Mouse (Mus musculus): ENCODE data around the gene Gm10840. TPM values are rescaled to one million over a fixed set of nuclear protein-coding genes. Genes with fewer than 3 reads are reported as not detected.

Gm10840 gene
- polyA plus RNA-seq, 1 experiment from 2014 or later: not detected

GRCm38 (mm10) chr11:106202123-106202465 lies 41.4 kb downstream of the Gm10840 start, which contains the start of gene Strada:
Strada (minus strand) TSS chr11:106202168.
- Histone ChIP-seq H3K9me3 (ENCODE audit: control insufficient read depth, low read length) (no peaks in the 10 kb centered on the region), H3K4me1 (replicated peaks; ENCODE audit: control insufficient read depth, insufficient read depth, low read length) (no peaks in the 10 kb centered on the region), H3K4me3 (ENCODE audit: low read length) (no peak within 1 kb of the TSS), H3K27me3 (ENCODE audit: control insufficient read depth, insufficient read depth, low read depth, low read length) (no peaks in the 10 kb centered on the region), H3K9ac (ENCODE audit: low read length) (no peak within 1 kb of the TSS), H3K4me2 (ENCODE audit: low read depth, low read length) (no peak within 1 kb of the TSS), H3K27ac (ENCODE audit: low read length) (no peak within 1 kb of the TSS), H3K36me3 (ENCODE audit: control insufficient read depth, insufficient read depth, low read length) (peaks cover 61% of the 10 kb centered on the region)
- 74% methylated on average over 5 of the region's 5 CpGs for WGBS
- no peak for ATAC-seq (ENCODE audit: low read depth)

Other genes with a start within 250 kb of the Gm10840 start
- 41.9 and 44.6 TPM in 2 replicates for gene Cyb561, start 207.5 kb upstream of the Gm10840 start, polyA plus RNA-seq (2015; fragmentation: Nextera tagmentation; extraction: Ambion mirVana)
- gene Ace, start 192.9 kb upstream of the Gm10840 start, polyA plus RNA-seq (2015; fragmentation: Nextera tagmentation; extraction: Ambion mirVana): 16.2 and 17.9 TPM in 2 replicates
- 0.34 and 0.45 TPM in 2 replicates for gene Ace3, start 166.2 kb upstream of the Gm10840 start, polyA plus RNA-seq (2015; fragmentation: Nextera tagmentation; extraction: Ambion mirVana)
- 0.23 and 0.34 TPM in 2 replicates for gene Kcnh6, start 152.7 kb upstream of the Gm10840 start, polyA plus RNA-seq (2015; fragmentation: Nextera tagmentation; extraction: Ambion mirVana)
- gene Dcaf7, start 124.0 kb upstream of the Gm10840 start, polyA plus RNA-seq (2015; fragmentation: Nextera tagmentation; extraction: Ambion mirVana): 58.8 and 63.4 TPM in 2 replicates
- gene Taco1, start 94.8 kb upstream of the Gm10840 start, polyA plus RNA-seq (2015; fragmentation: Nextera tagmentation; extraction: Ambion mirVana): 8.6 and 10.4 TPM in 2 replicates
- gene Map3k3, start 76.2 kb upstream of the Gm10840 start, polyA plus RNA-seq (2015; fragmentation: Nextera tagmentation; extraction: Ambion mirVana): 13.9 and 15.8 TPM in 2 replicates
- gene Limd2, start within 50 bp of the Gm10840 start, polyA plus RNA-seq (2015; fragmentation: Nextera tagmentation; extraction: Ambion mirVana): 218 and 247 TPM in 2 replicates
- 22.7 and 24.2 TPM in 2 replicates for gene Strada, start 41.3 kb downstream of the Gm10840 start, polyA plus RNA-seq (2015; fragmentation: Nextera tagmentation; extraction: Ambion mirVana)
- 91.9 and 96.3 TPM in 2 replicates for gene Ccdc47, start 55.5 kb downstream of the Gm10840 start, polyA plus RNA-seq (2015; fragmentation: Nextera tagmentation; extraction: Ambion mirVana)
- gene Ddx42, start 56.1 kb downstream of the Gm10840 start, polyA plus RNA-seq (2015; fragmentation: Nextera tagmentation; extraction: Ambion mirVana): 70.2 and 72.9 TPM in 2 replicates
- gene Ftsj3, start 95.2 kb downstream of the Gm10840 start, polyA plus RNA-seq (2015; fragmentation: Nextera tagmentation; extraction: Ambion mirVana): 42.9 and 48.7 TPM in 2 replicates
- 242 and 250 TPM in 2 replicates for gene Psmc5, start 95.3 kb downstream of the Gm10840 start, polyA plus RNA-seq (2015; fragmentation: Nextera tagmentation; extraction: Ambion mirVana)
- 69.3 and 71.4 TPM in 2 replicates for gene Smarcd2, start 112.1 kb downstream of the Gm10840 start, polyA plus RNA-seq (2015; fragmentation: Nextera tagmentation; extraction: Ambion mirVana)
- 0.26 and 0.29 TPM in 2 replicates for gene Tcam1, start 115.8 kb downstream of the Gm10840 start, polyA plus RNA-seq (2015; fragmentation: Nextera tagmentation; extraction: Ambion mirVana)
- gene Gh, start 141.0 kb downstream of the Gm10840 start, polyA plus RNA-seq (2015; fragmentation: Nextera tagmentation; extraction: Ambion mirVana): not detected in 2 replicates
- gene Cd79b, start 153.9 kb downstream of the Gm10840 start, polyA plus RNA-seq (2015; fragmentation: Nextera tagmentation; extraction: Ambion mirVana): 4.7 and 6.8 TPM in 2 replicates
- gene Scn4a, start 192.4 kb downstream of the Gm10840 start, polyA plus RNA-seq (2015; fragmentation: Nextera tagmentation; extraction: Ambion mirVana): 0.03 and 0.06 TPM in 2 replicates
- gene Prr29, start 204.6 kb downstream of the Gm10840 start, polyA plus RNA-seq (2015; fragmentation: Nextera tagmentation; extraction: Ambion mirVana): 2.0 and 4.4 TPM in 2 replicates
- gene Icam2, start 227.2 kb downstream of the Gm10840 start, polyA plus RNA-seq (2015; fragmentation: Nextera tagmentation; extraction: Ambion mirVana): 108 and 126 TPM in 2 replicates

All from lung, embryonic 16.5 days (tissue).